Mouse (Mus musculus) left cerebral cortex, adult 2 months (tissue): ENCODE results near the gene Slc17a8. TPM values are rescaled to one million over a fixed set of nuclear protein-coding genes. Genes with fewer than 3 reads are reported as not detected.
A peak's percentile ranks its signal among the peaks of the same experiment; 100 is the strongest.

Experiments used
- DNase-seq, 2 experiments: peaks; one replicate each; pipeline ENCODE4 v3.0.0; 2021 to 2022; ENCODE audit warnings: low spot score in 2 of 2, mixed read lengths in 1 of 2; ENCODE audit errors: extremely low spot score in 1 of 2
- H3K27ac ChIP-seq: fragments of 200-600 bp; 2 replicates; pipeline ENCODE4 v1.8.1; 2022
- H3K4me3 ChIP-seq: fragments of 200-600 bp; 2 replicates; pipeline ENCODE4 v1.8.1; 2022
- CTCF ChIP-seq: fragments of 200-600 bp; IDR thresholded peaks from 2 replicates; pipeline ENCODE4 v1.8.1; 2022; ENCODE audit warnings: antibody characterized with exemption, mild to moderate bottlenecking, moderate library complexity
- intact Hi-C: fragments of 180-260 bp; cut with DNase I; formaldehyde crosslinking; loops from one replicate; pipeline ENCODE4 v1.15.1; 2025
- total RNA-seq, 2 experiments: library from RNA; stranded (reverse); gene quantifications; 2 replicates each; pipeline ENCODE4 v1.2.3; 2021

Slc17a8 gene
- total RNA-seq, 2 experiments from 2014 or later = 2.4 to 2.8 TPM

DNA sequence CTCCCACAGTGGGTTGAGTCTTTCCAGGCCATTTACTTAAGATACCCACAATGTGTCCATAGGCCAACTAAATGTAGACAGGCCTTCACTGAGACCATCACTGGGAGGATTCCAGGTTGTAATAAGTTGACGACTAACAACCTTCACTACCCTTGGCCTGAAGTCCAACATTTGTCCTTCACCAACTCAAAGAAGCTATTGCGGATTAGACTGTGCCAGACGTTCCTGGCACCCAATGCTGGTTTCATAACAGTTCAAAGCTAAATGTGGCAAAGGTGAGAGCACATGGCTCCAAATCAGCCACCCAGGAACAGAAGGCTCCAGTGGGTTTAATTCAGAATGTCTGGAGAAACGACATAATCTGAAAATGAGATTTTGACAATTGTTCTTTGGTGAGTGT is 12.1 kb upstream of the Slc17a8 start:
- TF ChIP-seq CTCF = no peak
- no peak for DNase-seq
- Histone ChIP-seq H3K4me3 (no peak overlapping the region), H3K27ac (no peak overlapping the region)
- intact Hi-C loops = loop anchor here (10.0 kb wide), 1 partner anchor 808 kb away; the partner anchor contains the start of gene Utp20

- Histone ChIP-seq H3K27ac (no peak overlapping the region), H3K4me3 (no peak overlapping the region)
- no peak for TF ChIP-seq CTCF
- intact Hi-C loops = loop anchor here (2.0 to 10.0 kb wide), 2 partner anchors 305 to 807 kb away; partner anchors contain the start of gene Utp20
- no peak for DNase-seq
Observed at GRCm38 (mm10) chr10:89631831-89632230, 10.8 kb upstream of the Slc17a8 start.

DNA sequence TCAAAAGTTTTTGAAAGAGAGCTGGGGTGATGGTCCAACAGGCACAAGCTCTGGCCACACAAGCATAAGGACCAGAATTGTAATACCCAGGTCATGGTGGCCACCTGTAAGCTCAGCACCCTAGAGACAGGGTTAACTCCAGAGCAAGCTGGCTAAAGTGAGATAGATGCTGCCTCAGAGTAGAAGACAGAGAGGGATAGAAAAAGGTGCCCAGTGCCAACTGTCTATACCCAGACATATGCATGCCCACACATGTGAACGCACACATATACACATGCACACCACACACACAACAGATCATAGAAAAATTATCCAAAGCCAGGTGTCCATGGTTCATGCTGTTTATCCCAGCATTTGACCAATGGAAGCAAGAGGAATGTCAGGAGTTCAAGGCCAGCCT is 9.5 kb upstream of the Slc17a8 start:
- Histone ChIP-seq H3K4me3 (no peak overlapping the region), H3K27ac (no peak overlapping the region)
- TF ChIP-seq CTCF = no peak
- intact Hi-C loops = loop anchor here (1.0 to 10.0 kb wide), 3 partner anchors 168 to 806 kb away; partner anchors contain the start of gene Utp20
- DNase-seq = no peak

GRCm38 (mm10) chr10:89630052-89630451 is 9.0 kb upstream of the Slc17a8 start:
- no peak overlapping the region for H3K4me3 ChIP-seq
- intact Hi-C loops = loop anchor here (1.0 to 10.0 kb wide), 3 partner anchors 168 to 805 kb away; partner anchors contain the start of gene Utp20
- no peak overlapping the region for H3K27ac ChIP-seq
- DNase-seq = peak; percentile 26
- peak; percentile 79 for TF ChIP-seq CTCF

DNA sequence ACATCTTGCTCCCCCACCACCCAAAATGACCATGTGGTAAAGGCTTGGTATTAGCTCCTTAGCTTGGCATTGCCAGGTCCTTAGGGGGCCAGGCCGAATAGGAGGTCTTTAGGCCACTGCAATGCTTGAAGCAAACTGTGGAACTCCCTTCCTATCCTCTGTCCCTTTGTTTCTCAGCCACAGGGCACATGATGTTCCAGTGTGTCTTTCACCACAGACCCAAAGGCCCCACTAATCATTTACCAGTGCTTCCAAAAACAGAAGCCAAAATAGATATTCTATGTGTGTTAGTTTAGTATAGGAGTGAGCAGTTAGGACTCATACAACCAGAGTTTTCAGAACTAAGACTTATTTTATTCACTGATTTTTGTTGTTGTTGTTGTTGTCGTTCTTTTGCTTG is 5.7 kb upstream of the Slc17a8 start:
- no peak for TF ChIP-seq CTCF
- no peak overlapping the region for H3K4me3 ChIP-seq
- intact Hi-C loops = no loop called here
- H3K27ac ChIP-seq = no peak overlapping the region
- DNase-seq = no peak

DNA sequence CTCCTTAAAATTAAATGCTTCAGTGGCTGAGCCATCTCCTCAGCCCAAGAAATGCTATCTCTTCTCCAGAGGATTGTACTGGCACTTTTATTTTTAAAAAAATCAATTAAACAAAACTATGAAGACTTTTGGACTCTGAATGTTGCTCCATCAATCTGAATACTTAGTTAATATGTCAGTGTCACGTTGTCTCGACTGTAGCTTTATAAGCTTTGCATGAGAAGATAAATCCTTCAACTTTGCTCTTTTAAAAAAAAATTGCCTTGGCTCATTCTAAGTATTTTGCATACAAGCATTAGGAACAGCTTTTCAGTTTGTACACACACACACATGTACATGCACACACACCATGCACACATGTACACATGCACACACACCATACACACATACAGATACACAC is 3.1 kb upstream of the Slc17a8 start:
- Histone ChIP-seq H3K27ac (no peak overlapping the region), H3K4me3 (no peak overlapping the region)
- intact Hi-C loops = no loop called here
- no peak for DNase-seq
- TF ChIP-seq CTCF = no peak

DNA sequence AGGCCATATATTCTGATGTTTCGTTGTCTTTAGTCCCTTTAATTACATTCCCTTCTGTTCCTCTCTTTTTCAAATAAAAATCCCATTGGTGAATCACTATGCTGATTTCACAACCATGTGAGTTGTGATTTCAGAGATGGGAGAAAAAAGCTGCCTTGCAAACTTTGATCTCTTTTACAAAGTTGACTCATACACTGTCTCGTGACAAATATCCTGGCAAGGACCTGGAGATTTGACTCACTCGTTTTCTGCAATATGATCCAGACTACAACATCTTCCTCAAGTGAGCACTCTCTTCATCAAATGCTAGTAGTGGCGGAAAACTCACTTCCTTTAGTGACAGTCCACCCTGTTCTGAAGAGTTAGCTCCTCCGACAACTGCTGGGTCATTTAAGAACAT is 21.7 kb downstream of the Slc17a8 start:
- Histone ChIP-seq H3K27ac (no peak overlapping the region), H3K4me3 (no peak overlapping the region)
- intact Hi-C loops = no loop called here
- no peak for TF ChIP-seq CTCF
- DNase-seq = no peak

- TF ChIP-seq CTCF = no peak
- Histone ChIP-seq H3K4me3 (no peak overlapping the region), H3K27ac (no peak overlapping the region)
- DNase-seq = no peak
- intact Hi-C loops = no loop called here
Observed at GRCm38 (mm10) chr10:89597275-89597674, 23.8 kb downstream of the Slc17a8 start.

DNA sequence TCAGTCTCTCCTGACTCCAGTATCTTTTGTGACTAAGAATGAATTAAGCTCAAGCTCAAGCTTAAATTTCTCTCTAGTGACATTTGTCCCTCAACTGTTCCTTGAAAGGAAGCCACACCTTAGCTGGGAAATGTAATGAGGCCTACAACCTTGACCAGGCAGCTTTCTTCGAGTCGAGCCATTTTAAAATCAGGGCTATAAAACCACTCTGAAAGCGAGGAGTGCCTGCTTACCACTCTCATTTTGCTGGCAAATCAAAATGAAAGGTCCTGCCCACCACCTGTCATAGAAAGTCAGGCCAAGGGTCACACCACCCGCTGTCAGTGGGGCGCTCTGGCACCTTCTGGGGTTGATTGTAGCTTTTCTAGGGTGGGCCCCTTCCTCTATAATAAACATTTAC is 25.1 kb downstream of the Slc17a8 start:
- H3K27ac ChIP-seq = no peak overlapping the region
- TF ChIP-seq CTCF = no peak
- H3K4me3 ChIP-seq = no peak overlapping the region
- intact Hi-C loops = no loop called here
- DNase-seq = no peak

- Histone ChIP-seq H3K4me3 (no peak overlapping the region), H3K27ac (no peak overlapping the region)
- TF ChIP-seq CTCF = no peak
- intact Hi-C loops = no loop called here
- DNase-seq = no peak
Observed at GRCm38 (mm10) chr10:89595514-89595913, 25.5 kb downstream of the Slc17a8 start.

DNA sequence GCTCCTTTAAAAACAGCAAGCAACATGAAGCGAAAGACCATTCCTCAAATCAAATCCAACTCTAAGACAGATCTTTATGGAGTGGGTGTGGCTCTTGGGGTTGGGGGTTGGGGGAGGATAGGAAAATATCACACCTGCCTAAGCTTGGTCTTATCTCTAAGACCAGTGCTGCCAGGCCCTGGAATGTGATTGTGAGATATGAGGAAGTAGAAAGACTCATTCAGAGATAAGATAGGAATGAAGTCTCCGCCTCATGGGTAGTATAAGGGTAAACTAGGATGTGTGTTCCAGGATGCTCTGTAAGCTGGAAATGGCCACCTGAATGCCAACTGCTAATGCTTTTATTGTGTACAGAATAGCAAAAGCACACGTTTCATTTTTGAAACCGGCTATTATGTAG is 26.7 kb downstream of the Slc17a8 start:
- H3K4me3 ChIP-seq = no peak overlapping the region
- H3K27ac ChIP-seq = no peak overlapping the region
- no peak for TF ChIP-seq CTCF
- DNase-seq = no peak
- intact Hi-C loops = no loop called here

- DNase-seq = no peak
- Histone ChIP-seq H3K27ac (no peak overlapping the region), H3K4me3 (no peak overlapping the region)
- intact Hi-C loops = no loop called here
- no peak for TF ChIP-seq CTCF
Observed at GRCm38 (mm10) chr10:89592797-89593196, 28.3 kb downstream of the Slc17a8 start.

DNA sequence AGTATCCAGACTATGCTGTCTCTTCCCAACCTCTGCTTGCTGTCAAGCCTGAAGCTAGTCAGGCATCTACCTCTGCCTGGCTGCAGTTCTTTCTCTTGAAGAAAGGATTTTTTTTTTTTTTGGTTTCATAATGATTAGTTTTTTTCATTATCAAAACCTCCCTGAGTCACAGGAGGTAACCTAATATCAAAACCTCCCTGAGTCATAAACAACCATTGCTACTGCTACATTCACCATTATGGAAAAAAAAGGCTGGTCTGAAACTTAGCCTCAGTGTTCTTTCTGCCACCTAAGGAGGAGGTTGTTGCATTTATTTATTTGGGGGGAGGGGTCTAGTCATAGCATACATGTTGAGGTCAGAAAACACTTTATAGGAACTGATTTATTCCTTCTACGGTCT is 31.2 kb downstream of the Slc17a8 start:
- DNase-seq = no peak
- intact Hi-C loops = no loop called here
- TF ChIP-seq CTCF = no peak
- Histone ChIP-seq H3K27ac (no peak overlapping the region), H3K4me3 (no peak overlapping the region)
